Mouse (Mus musculus): ENCODE measurements around the gene Hist1h3i.
"Not testable (repeated sequence)": the region's sequence is repeated elsewhere in the genome, so short reads cannot be mapped to it uniquely, and the experiment has no call there.

- not testable (repeated sequence) for TF ChIP-seq GATA1 (IDR thresholded peaks at IDR 0.05; ENCODE audit: borderline replicate concordance, low read length); FLI1 (IDR thresholded peaks at IDR 0.05; ENCODE audit: low read length)
These were observed 48.0 kb downstream of the Hist1h3i start, which contains the start of gene Hist1h4j for GRCm38 (mm10) chr13:21734906-21735767.

All from megakaryocyte, embryonic 14.5 days (primary cell).